Mouse (Mus musculus) natural killer cell, adult 2 months (primary cell): Measurements from ENCODE around the gene Pdia4.
"Not testable (repeated sequence)": the region's sequence is repeated elsewhere in the genome, so short reads cannot be mapped to it uniquely, and the experiment has no call there.

Experiments
- DNase-seq, 2 experiments: peaks; one replicate each; pipeline ENCODE4 v3.0.0; 2022; ENCODE audit warnings: low spot score in 2 of 2

Gene Pdia4

GRCm38 (mm10) chr6:47759406-47759805 is 53.8 kb downstream of the Pdia4 start:
- DNase-seq, result not testable (repeated sequence)

- DNase-seq, result peak; percentile 94 to 95
Observed at GRCm38 (mm10) chr6:47757849-47758248, 55.4 kb downstream of the Pdia4 start.

- DNase-seq, result not testable (repeated sequence)
Observed at GRCm38 (mm10) chr6:47757429-47757828, 55.8 kb downstream of the Pdia4 start.

GRCm38 (mm10) chr6:47753144-47753543 is 60.1 kb downstream of the Pdia4 start:
- peak; percentile 33 to 39 for DNase-seq

GRCm38 (mm10) chr6:47748306-47748705 is 64.9 kb downstream of the Pdia4 start:
- DNase-seq, result peak; percentile 92 to 94

- DNase-seq, result not testable (repeated sequence)
Observed at GRCm38 (mm10) chr6:47747886-47748285, 65.3 kb downstream of the Pdia4 start.
